Mouse (Mus musculus) c-Kit-negative CD71-positive TER-119-positive erythroid progenitor cells, embryonic 14.5 days (primary cell): ENCODE data around the gene Psmd14.

Experiments used
- DNase-seq: peaks from one replicate; pipeline ENCODE4 v3.0.0-alpha.2; 2013; ENCODE audit warnings: low read depth, low spot score

Gene Psmd14

GRCm38 (mm10) chr2:61813106-61813505 lies 101.6 kb downstream of the Psmd14 start:
- DNase-seq = no peak

- DNase-seq = no peak
Measured at GRCm38 (mm10) chr2:61813521-61813920, 102.0 kb downstream of the Psmd14 start.

DNA sequence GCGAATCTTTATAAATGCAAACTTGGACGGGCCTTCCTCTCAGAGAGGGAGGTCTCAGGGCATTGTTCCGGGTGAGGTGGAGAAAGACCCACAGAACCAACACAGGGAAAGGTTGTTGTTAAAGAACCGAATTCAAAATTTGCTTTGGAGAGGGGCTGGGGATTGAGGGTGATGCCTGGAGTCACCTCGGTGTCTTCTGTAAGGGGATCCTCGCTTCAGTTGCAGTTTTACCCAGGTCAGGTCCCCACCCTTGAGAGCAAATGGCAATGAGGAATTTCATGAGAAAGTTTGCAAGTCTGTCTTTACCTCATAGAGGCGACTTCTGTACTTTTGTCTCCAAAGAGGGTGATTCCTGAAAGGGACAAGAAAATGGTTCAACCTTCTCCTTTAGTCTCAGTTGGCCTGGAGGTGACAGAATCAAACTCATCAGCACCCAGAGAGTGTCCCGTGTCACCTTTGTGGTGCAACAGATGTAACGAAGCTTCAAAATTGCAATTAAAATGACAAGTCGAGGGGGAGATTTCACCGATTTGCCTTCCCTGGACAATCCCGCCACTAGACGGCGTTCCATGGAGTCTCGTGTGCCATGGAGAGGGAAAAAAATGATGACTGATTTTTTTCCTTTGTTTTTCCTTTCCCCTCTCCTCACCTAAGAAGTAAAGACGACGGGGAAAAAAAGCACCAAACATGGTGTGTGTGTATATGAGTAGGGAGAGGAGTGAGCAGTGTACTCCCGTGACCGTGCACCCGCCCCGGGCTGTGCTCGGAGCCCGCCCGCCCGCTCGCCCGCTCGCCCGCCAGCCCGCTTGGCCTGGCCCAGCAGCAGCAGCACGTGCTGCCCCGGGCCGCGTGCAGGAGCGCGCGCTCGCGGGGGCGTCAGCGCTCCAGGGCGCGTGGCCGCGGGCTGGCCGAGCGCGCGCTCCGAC lies 103.3 kb downstream of the Psmd14 start:
- no peak for DNase-seq

DNA sequence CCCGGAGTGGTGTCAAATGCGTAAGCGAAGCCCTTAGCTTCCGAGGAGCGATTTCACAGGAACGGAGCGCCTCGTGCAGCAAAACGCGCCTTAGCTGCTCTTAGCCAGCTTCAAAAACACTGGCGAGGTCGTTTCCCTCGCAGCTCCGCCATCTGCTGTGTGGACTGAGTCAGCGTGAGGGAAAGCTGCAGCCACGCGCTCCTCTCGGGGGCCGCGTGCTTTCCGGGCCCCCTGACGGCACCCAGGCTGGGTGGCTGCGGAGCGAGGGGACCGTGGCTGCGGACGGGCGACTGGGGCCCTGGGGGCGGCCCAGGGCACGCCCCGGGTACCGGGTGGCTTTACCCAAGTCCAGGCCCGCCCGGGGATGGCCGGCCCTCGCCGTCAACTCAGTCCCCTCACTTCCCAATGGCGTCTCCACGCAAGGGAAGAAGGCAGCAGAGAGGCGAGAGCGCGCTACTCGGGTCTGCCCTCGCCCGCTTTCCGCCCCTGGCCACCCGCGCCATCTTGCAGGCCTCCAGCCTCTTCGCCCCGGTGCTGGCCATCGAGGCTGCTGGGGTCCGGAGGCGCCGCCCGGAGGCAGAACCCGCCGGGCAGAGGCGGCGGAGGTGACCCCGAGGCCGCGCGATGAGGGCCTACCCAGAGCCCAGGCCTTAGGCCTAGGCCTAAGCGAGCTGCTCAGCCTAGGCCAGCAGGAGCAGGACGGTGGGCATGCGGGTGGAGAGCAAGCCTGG lies 104.3 kb downstream of the Psmd14 start:
- DNase-seq = no peak

- DNase-seq = no peak
Measured at GRCm38 (mm10) chr2:61818197-61818596, 106.7 kb downstream of the Psmd14 start.

- DNase-seq = no peak
Measured at GRCm38 (mm10) chr2:61820203-61820602, 108.7 kb downstream of the Psmd14 start.

GRCm38 (mm10) chr2:61823426-61824140 lies 112.1 kb downstream of the Psmd14 start:
- no peak for DNase-seq

GRCm38 (mm10) chr2:61837243-61837806 lies 125.8 kb downstream of the Psmd14 start:
- no peak for DNase-seq
